Mouse (Mus musculus) stomach, postnatal 0 days (tissue): ENCODE results near the gene Arid5b.

Experiments used
- CTCF ChIP-seq: IDR thresholded peaks from 2 replicates; pipeline ENCODE4 v1.5.1; 2016; ENCODE audit warnings: antibody characterized with exemption, low read depth, mild to moderate bottlenecking, moderate library complexity
- EP300 ChIP-seq: optimal IDR thresholded peaks from 2 replicates; pipeline ENCODE3; 2016; ENCODE audit warnings: antibody characterized with exemption

DNA sequence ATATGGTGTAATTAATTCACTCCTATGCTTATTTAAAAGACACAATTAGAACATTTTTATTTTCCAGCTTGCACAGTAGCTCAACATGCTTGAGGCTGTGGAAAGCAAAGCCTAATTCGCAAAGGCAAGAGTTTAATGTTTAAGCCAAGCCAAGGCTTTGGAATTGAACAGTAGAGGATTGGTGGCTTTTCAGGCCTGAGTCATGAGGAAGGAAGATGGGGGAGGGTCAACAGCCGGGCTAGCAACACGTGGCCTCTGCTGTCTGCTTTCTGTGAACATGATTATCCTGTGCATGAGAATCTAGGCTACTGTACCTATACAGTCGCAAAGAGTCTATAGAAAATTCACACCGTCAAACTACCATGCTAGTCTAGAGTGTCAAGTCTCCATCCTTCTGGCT, 9.9 kb downstream of the Arid5b start:
- TF ChIP-seq CTCF (no peak), EP300 (no peak)
